Mouse (Mus musculus) yolk sac, embryonic 10.5 days (tissue): ENCODE results near the gene Brd4.

Source experiments
- DNase-seq: peaks from one replicate; pipeline ENCODE4 v3.0.0-alpha.2; 2017; ENCODE audit warnings: low spot score

Brd4 gene

GRCm38 (mm10) chr17:32166687-32167086 lies 117.8 kb downstream of the Brd4 start, which contains the start of gene Notch3:
Gene Notch3 (minus strand): TSS chr17:32166852.
- DNase-seq: peak; percentile 77

GRCm38 (mm10) chr17:32165803-32166595 lies 118.5 kb downstream of the Brd4 start:
- DNase-seq: peak; percentile 86

- DNase-seq: no peak
Observed at GRCm38 (mm10) chr17:32165266-32165802, 119.2 kb downstream of the Brd4 start.

- DNase-seq: no peak
Observed at GRCm38 (mm10) chr17:32164780-32165179, 119.7 kb downstream of the Brd4 start.

- DNase-seq: no peak
Observed at GRCm38 (mm10) chr17:32163910-32164650, 120.4 kb downstream of the Brd4 start.

- peak; percentile 70 for DNase-seq
Observed at GRCm38 (mm10) chr17:32162112-32162850, 122.2 kb downstream of the Brd4 start.

GRCm38 (mm10) chr17:32160882-32161281 lies 123.6 kb downstream of the Brd4 start:
- DNase-seq: no peak

- no peak for DNase-seq
Observed at GRCm38 (mm10) chr17:32158841-32159240, 125.7 kb downstream of the Brd4 start.

GRCm38 (mm10) chr17:32146718-32147117 lies 137.8 kb downstream of the Brd4 start:
- DNase-seq: no peak
